Mouse (Mus musculus) left cerebral cortex, postnatal 25 days (tissue): ENCODE data around the gene Suclg2. TPM values are rescaled to one million over a fixed set of nuclear protein-coding genes. Genes with fewer than 3 reads are reported as not detected.

Experiments used
- DNase-seq, 2 experiments: peaks; one replicate each; pipeline ENCODE4 v3.0.0; 2022; ENCODE audit warnings: low spot score in 2 of 2, mixed read lengths in 1 of 2
- intact Hi-C: fragments of 180-260 bp; cut with DNase I; formaldehyde crosslinking; loops from one replicate; pipeline ENCODE4 v1.15.1; 2025
- total RNA-seq, 2 experiments: library from RNA; stranded (reverse); gene quantifications; 2 replicates each; pipeline ENCODE4 v1.2.3; 2021

The Suclg2 gene
- total RNA-seq, 2 experiments from 2014 or later: 15.5 to 17.1 TPM

DNA sequence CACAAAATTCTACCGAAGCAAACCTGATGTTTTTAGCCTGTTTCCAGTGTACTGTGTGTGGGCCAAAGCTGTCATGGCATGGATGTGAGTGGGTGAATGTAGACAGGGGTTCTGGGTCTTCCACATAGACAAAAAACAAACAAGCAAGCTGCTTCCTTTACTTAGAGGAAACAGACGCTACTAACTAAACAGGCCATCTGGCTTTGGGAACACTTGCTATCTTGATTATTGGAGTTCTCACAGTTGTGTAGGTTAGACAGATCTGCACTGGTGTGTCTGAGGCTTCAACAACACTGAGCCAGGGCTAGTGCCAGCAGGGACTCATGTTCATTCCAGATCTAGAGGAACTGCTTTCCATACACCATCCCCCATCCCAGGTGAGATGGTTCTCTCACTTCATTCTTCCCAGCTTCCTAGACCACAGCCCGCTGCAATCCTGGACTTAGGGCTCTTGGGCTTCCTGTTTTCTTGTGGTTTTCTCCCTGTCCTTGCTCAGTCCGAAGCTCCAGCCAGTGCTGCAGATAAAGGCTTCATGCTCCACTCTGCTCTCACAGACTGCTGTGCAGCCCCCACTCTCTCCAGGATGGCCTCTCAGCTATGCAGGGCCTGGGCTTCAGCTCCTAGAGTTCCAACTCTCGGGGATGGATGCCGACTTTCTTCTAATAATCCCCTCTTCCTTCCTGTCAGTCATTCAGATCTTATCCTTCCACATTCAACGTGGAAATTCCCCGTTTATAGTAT, 226.2 kb downstream of the Suclg2 start:
- intact Hi-C loops: no loop called here
- DNase-seq: no peak

DNA sequence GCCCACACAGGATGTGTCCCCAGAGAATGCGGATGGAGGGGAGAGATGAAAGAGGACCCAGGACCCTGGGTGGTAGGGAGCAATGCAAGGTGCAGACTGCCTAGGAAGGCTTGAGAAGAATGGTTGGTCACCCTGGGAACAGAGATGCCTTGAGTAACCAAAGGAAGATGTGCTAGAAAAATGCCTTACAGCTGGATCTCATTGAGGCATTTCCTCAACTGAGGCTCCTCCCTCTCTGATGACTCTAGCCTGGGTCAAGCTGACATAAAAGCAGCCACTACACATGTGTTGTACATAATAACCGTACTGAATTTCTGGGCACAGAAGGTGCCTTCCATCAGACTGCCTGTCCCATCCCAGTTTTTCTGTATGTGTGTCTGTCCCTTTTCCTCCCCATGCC, 227.6 kb downstream of the Suclg2 start:
- no peak for DNase-seq
- intact Hi-C loops: no loop called here

DNA sequence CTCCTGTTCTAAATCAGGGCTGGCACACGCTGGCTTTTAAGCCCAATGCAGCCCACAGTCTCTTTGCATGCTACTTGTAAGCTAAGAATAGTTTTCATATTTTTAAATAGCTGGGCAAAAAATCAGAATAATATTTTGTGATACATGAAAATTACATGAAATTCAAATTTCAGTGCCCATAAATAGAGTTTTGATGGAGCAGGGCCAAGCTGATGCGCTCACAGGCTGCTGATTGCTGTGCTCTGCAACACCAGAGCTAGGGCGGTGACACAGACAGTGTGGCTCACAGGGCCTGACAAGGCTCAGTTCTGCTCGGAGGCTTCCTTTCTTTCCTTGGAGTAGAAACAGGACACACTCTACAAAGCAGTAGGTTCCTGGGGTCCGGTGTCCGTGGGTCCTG, 232.8 kb downstream of the Suclg2 start:
- peak in 1 of 2 experiments; percentile 28 for DNase-seq
- intact Hi-C loops: loop anchor here (2.0 to 10.0 kb wide), 3 partner anchors 391 to 947 kb away; partner anchors contain the start of gene Fam19a1

DNA sequence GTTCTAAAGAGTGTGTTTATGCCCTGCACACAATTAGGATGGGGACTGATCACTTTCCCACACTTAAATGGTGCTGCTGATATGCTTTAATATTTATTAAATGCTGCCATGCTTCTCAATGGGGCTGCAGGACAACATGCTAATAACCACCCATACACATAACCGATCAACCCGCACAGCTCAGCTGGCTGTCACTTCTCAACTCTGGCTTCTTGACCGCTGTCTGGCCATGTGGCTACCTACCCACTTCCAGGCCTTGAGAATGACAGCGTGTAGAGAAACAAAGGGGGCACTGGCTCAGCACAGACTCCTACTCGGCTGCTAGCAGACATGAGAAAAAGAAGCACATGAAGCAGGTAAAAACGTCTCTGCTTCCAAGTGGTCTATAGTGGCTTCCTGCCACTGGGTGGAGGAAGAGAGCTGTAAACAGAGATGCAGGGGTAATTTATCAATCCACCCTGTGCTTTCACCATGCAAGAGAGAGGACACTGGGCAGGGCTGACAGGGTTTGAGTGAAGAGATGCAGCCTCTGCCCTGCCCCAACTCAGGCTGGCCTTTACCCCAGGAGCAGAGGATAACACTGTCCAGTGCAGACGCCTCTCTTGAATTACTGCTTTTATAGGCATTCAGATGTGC, 234.3 kb downstream of the Suclg2 start:
- DNase-seq: peak; percentile 68 to 81
- intact Hi-C loops: loop anchor here (1.0 to 10.0 kb wide), 5 partner anchors 262 to 1522 kb away; partner anchors contain the start of gene Fam19a1

DNA sequence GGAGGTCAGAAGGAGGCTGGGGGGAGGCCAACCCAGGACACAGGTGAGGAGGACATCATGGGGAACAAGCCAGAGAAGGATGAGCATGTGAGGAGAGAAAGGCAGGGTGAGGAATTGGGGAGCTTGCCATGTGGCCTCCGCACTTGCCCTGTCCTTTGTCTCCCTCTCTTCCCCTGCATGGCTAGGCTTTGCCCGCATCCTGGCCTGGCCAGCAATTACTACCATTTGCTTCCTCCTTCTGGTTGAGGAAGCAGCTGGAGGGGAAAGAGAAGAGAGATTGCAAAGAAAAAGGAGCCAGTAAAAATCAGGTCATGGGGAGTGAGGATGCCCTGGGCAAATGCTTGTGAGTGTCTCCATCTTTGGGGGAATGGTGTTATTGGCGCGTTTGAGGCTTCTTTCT, 234.9 kb downstream of the Suclg2 start:
- DNase-seq: no peak
- intact Hi-C loops: loop anchor here (1.0 to 10.0 kb wide), 5 partner anchors 261 to 1523 kb away; partner anchors contain the start of gene Fam19a1

DNA sequence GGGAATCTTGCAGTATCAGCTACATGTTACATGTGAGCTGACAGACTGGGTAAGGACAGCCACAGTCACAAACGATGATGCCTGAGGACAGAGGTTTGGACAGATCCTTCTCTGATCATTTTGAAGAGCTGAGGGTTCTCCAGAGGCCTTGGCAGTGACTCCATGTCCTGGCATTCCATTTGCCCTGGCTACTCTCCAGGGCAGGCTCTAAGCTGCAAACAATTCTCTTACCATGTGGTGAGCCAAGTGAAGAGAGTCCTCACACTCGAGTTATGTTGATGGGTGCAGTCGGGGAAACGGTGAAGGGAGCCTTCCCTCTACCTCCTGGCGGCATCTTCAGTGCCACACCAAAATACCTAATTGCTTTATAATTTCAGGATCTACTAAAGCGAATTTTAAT, 235.5 kb downstream of the Suclg2 start:
- no peak for DNase-seq
- intact Hi-C loops: loop anchor here (5.0 to 10.0 kb wide), 3 partner anchors 261 to 632 kb away; partner anchors contain the start of gene Fam19a1

DNA sequence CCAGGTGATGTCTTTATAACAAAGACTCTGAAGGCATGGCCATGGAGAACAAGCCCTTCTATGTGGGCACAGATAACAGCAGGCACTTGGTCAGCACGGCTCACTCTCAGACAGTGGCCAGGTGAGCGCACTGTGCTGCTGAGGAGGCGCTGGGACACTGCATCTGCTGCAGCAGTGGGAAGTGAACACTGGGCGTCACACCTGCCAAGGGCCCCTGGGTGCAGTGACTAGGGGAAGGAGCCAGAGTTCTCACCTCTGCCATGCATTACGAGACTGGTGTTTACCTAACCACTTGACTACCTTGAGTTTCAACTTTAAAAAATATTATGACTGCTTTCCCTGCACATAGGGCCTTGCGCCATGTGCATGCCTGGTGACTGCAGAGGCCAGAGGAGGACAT, 238.8 kb downstream of the Suclg2 start:
- intact Hi-C loops: loop anchor here (5.0 to 10.0 kb wide), 3 partner anchors 258 to 635 kb away; partner anchors contain the start of gene Fam19a1
- no peak for DNase-seq

DNA sequence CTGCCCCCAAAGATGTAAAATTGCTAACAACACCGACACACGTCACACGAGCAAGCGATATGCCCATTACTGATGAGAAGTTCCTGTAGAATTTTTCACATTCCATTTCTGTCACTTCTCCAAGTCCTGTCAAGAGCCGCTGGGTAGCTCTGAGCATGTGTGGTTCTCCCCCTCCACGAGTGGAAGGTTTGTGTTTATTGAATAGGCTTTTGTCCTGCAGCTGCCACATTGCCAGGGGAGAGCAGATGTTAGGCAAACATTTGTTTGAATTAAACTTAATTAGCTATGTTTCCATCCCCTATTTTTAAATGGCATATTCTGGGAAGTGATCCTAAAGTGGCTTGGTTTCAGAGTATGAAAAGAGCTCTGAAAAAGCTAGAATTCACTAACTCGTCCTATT, 249.1 kb downstream of the Suclg2 start:
- intact Hi-C loops: no loop called here
- peak in 1 of 2 experiments; percentile 9 for DNase-seq

DNA sequence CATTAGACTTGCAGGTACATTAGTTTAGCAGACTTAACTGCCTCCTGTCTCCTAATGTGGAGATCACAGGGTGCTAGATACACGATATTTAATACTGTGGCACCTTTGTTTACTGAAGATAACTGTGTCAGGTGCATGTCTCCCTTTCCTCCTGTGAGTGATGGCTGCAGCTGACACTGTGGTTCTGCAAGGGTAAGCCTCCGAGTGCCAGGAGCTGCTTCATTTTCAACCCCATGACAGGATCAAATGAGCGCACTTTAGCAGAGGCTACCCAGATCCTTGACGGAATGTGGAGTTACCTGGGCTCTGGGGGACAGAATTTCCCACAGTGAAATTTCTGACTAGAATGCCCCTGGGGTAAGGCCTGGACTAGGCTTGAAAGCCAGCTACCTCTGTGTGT, 253.3 kb downstream of the Suclg2 start:
- no peak for DNase-seq
- intact Hi-C loops: no loop called here

DNA sequence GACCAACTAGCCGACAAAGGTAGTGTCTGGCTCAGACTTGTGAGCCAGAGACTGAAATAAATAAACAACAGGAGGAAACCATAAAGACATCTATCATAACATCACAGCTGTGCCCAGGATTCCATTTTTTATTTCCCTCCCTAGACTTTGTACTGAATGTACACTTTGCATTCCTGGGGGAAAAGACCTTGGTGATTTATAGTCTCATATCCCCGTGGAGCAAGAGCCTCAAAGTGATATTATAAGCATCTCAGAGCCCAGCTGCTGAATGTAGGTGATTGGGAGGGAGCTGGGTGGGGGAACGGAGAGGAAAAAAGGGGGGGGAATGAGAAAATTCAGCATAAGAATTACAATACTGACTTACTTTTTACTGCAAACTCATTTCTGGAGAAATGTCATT, 259.2 kb downstream of the Suclg2 start:
- intact Hi-C loops: no loop called here
- no peak for DNase-seq

DNA sequence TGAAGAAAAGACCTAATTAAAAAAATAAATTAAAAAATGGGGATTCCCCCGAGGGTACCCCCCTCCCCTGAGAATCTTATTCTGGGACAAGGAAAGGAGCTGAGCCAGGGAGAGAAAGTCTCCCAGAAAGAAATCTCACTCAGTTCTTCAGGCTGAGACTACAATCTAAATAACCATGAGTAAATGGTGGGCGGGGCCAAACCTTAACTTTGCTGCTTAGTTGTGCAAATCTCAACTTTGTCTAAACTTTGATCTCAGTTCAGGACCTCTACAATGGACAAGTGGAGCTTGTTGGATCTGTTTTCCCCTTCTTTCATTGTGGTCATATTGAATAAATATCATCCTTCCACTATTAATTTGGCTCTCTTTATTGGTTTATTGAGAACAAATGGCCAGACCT, 272.4 kb downstream of the Suclg2 start:
- no peak for DNase-seq
- intact Hi-C loops: no loop called here

DNA sequence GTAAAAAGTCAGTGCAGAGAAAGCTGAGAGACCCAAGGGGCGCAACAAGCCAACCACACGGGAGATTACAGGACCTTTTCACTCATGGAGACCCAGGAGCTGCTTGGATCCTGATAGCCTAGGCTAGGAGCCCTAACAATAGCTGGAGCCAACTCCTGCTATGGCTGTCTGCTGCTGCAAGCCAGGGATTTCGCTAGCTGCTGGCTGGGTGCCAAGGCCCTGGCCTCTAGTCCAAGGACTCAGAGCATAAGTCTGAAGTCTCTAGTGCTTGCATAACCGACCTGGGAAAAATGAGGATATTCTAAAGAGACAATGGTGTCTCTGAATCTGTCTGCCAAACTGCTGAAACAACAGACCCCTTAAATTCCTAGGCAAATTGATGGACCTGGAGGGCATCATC, 273.6 kb downstream of the Suclg2 start:
- peak in 1 of 2 experiments; percentile 6 for DNase-seq
- intact Hi-C loops: no loop called here
